Mouse (Mus musculus): ENCODE data around the gene Zfp646. TPM values are rescaled to one million over a fixed set of nuclear protein-coding genes. Genes with fewer than 3 reads are reported as not detected.

Zfp646 gene
- polyA plus RNA-seq, 1 experiment from 2014 or later = 15.1 TPM

- Histone ChIP-seq H3K27me3 (replicated peaks; ENCODE audit: control insufficient read depth, insufficient read depth, low read length) (no peaks in the 10 kb centered on the region), H3K27ac (ENCODE audit: low read depth, low read length) (peak overlapping the region; percentile 62), H3K9ac (ENCODE audit: low read depth, low read length) (0 out of 2 replicates have a peak overlapping the region, but pooled peaks have one; percentile 3), H3K4me2 (peak overlapping the region; percentile 46), H3K4me3 (ENCODE audit: low read depth, low read length) (no peak overlapping the region), H3K36me3 (ENCODE audit: control insufficient read depth, insufficient read depth, low read length) (no peaks in the 10 kb centered on the region; the same call in 1 of the 2 replicates), H3K9me3 (ENCODE audit: control insufficient read depth, low read length) (no peaks in the 10 kb centered on the region), H3K4me1 (replicated peaks; ENCODE audit: control insufficient read depth, insufficient read depth, low read length) (peaks cover 29% of the 10 kb centered on the region)
- ATAC-seq (replicated peaks; ENCODE audit: low FRiP score) (no peak), DNase-seq (ENCODE audit: low spot score) (no peak)
- 16% methylated on average over 7 of the region's 7 CpGs for WGBS
These were observed 24.0 kb downstream of the Zfp646 start for GRCm38 (mm10) chr7:127899997-127900396.

DNA sequence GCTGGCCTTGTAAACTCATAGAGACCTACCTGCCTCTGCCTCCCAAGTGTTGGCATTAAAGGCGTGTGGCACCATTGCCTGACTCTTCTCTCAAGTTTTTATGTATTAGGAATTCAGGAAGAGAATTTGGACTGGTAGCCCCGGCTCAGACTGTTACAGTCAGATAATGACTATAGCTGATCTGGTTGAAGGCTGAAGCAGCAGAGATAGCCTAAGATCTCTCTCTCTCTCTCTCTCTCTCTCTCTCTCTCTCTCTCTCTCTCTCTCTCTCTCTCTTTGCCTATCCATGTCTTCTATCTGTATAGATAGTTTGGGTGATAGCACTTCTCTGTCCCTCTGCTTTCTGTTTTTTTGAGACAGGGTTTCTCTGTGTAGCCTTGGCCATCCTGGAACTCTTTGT lies 25.8 kb downstream of the Zfp646 start:
- WGBS = 49% methylated on average over 2 of the region's 2 CpGs
- Histone ChIP-seq H3K4me3 (ENCODE audit: low read depth, low read length) (no peak overlapping the region), H3K4me2 (no peak overlapping the region), H3K4me1 (replicated peaks; ENCODE audit: control insufficient read depth, insufficient read depth, low read length) (peaks cover 29% of the 10 kb centered on the region), H3K27ac (ENCODE audit: low read depth, low read length) (no peak overlapping the region), H3K9ac (ENCODE audit: low read depth, low read length) (no peak overlapping the region), H3K9me3 (ENCODE audit: control insufficient read depth, low read length) (no peaks in the 10 kb centered on the region), H3K36me3 (ENCODE audit: control insufficient read depth, insufficient read depth, low read length) (peaks cover 14% of the 10 kb centered on the region), H3K27me3 (replicated peaks; ENCODE audit: control insufficient read depth, insufficient read depth, low read length) (no peaks in the 10 kb centered on the region)
- no peak for ATAC-seq (replicated peaks; ENCODE audit: low FRiP score)
- DNase-seq (ENCODE audit: low spot score) = no peak

GRCm38 (mm10) chr7:127903971-127904796 lies 28.2 kb downstream of the Zfp646 start, which contains the start of gene Bckdk:
TSS of gene Bckdk (plus strand) at chr7:127904082.
- Histone ChIP-seq H3K9ac (ENCODE audit: low read depth, low read length) (peak within 1 kb of the TSS; percentile 96), H3K9me3 (ENCODE audit: control insufficient read depth, low read length) (no peaks in the 10 kb centered on the region), H3K27me3 (replicated peaks; ENCODE audit: control insufficient read depth, insufficient read depth, low read length) (no peaks in the 10 kb centered on the region), H3K4me3 (ENCODE audit: low read depth, low read length) (peak within 1 kb of the TSS; percentile 86), H3K4me1 (replicated peaks; ENCODE audit: control insufficient read depth, insufficient read depth, low read length) (peaks cover 25% of the 10 kb centered on the region), H3K36me3 (ENCODE audit: control insufficient read depth, insufficient read depth, low read length) (peaks cover 37% of the 10 kb centered on the region), H3K4me2 (peak within 1 kb of the TSS; percentile 97), H3K27ac (ENCODE audit: low read depth, low read length) (peak within 1 kb of the TSS; percentile 83)
- DNase-seq (ENCODE audit: low spot score) (peak; percentile 83), ATAC-seq (replicated peaks; ENCODE audit: low FRiP score) (peak; percentile 86)
- WGBS = 8% methylated on average over 38 of the region's 38 CpGs

DNA sequence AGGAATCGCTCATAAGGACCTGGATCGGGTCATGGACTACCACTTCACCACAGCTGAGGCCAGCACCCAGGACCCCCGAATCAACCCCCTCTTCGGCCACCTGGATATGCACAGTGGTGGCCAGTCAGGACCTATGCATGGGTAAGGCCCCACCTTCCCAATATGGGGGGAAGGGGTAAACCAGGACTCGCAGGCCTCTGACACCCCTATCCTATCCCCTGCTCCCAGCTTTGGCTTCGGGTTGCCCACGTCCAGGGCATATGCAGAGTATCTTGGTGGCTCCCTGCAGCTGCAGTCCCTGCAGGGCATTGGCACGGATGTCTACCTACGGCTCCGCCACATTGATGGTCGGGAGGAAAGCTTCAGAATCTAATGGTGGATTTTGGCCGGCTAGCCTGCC lies 31.9 kb downstream of the Zfp646 start:
- Histone ChIP-seq H3K36me3 (ENCODE audit: control insufficient read depth, insufficient read depth, low read length) (peaks cover 44% of the 10 kb centered on the region), H3K4me2 (no peak overlapping the region), H3K9ac (ENCODE audit: low read depth, low read length) (no peak overlapping the region), H3K4me1 (replicated peaks; ENCODE audit: control insufficient read depth, insufficient read depth, low read length) (peaks cover 11% of the 10 kb centered on the region), H3K27ac (ENCODE audit: low read depth, low read length) (no peak overlapping the region), H3K9me3 (ENCODE audit: control insufficient read depth, low read length) (no peaks in the 10 kb centered on the region), H3K4me3 (ENCODE audit: low read depth, low read length) (no peak overlapping the region), H3K27me3 (replicated peaks; ENCODE audit: control insufficient read depth, insufficient read depth, low read length) (no peaks in the 10 kb centered on the region)
- no peak for ATAC-seq (replicated peaks; ENCODE audit: low FRiP score)
- WGBS = 91% methylated on average over 12 of the region's 12 CpGs
- no peak for DNase-seq (ENCODE audit: low spot score)

DNA sequence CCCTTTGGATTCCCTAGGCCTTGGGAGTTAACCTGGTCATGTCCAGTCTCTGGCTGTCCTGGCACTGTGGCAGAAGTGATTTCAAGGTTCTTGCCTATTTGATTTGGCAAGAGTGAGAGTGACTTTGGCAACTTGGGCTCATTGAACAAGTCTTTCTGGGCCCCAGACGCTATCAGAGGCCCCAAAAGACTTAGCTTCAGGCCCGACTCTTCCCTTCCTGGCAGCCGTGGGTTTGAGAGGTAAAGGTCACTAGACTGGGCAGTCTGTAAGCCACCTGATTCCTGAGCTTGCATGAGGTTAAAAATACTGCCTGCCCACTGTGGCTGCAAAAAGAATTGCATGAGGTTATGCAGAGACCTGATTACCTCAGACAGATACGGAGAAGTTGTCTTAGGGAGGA lies 32.6 kb downstream of the Zfp646 start:
- H3K27me3 ChIP-seq (replicated peaks; ENCODE audit: control insufficient read depth, insufficient read depth, low read length) = no peaks in the 10 kb centered on the region
- H3K9ac ChIP-seq (ENCODE audit: low read depth, low read length) = no peak overlapping the region
- ATAC-seq (replicated peaks; ENCODE audit: low FRiP score) = no peak
- no peak overlapping the region for H3K27ac ChIP-seq (ENCODE audit: low read depth, low read length)
- H3K9me3 ChIP-seq (ENCODE audit: control insufficient read depth, low read length) = no peaks in the 10 kb centered on the region
- H3K36me3 ChIP-seq (ENCODE audit: control insufficient read depth, insufficient read depth, low read length) = peaks cover 44% of the 10 kb centered on the region
- 82% methylated on average over 4 of the region's 4 CpGs for WGBS
- no peak overlapping the region for H3K4me3 ChIP-seq (ENCODE audit: low read depth, low read length)
- peaks cover 15% of the 10 kb centered on the region for H3K4me1 ChIP-seq (replicated peaks; ENCODE audit: control insufficient read depth, insufficient read depth, low read length)
- no peak for DNase-seq (ENCODE audit: low spot score)
- no peak overlapping the region for H3K4me2 ChIP-seq

DNA sequence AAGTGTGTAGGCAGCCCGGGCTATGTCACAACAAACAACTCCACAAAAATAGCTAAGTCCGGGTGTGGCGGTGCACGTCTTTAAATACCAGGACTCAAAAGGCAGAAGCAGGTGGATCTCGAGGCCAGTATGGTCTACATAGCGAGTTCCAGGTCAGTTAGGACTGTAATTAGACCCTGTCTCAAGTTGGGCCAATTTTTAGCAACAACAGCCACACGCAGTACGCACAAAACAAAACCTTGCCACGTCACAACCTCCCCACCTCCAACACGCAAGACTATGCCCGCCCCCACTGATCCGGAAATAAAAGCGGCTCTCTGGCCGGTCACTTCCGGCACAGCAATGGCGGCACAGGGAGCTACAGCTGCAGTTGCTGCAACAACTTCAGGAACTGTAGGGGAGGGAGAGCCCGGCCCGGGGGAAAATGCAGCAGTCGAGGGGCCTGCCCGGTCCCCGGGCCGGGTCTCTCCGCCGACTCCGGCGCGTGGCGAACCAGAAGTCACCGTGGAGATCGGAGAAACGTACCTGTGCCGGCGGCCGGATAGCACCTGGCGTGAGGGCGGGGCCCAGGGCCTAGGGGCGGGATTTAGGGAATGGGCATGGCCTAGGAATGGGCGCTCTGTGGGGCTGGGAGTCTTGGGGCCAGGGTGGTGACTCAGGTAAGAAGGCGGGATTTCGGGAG lies 36.3 kb downstream of the Zfp646 start, which contains the start of gene Kat8:
Gene Kat8, plus strand, starts transcription at position 327 of the 682 bp plus-strand sequence.
- Histone ChIP-seq H3K4me2 (peak within 1 kb of the TSS; percentile 78), H3K4me1 (replicated peaks; ENCODE audit: control insufficient read depth, insufficient read depth, low read length) (peaks cover 9% of the 10 kb centered on the region), H3K36me3 (ENCODE audit: control insufficient read depth, insufficient read depth, low read length) (peaks cover 31% of the 10 kb centered on the region), H3K9me3 (ENCODE audit: control insufficient read depth, low read length) (no peaks in the 10 kb centered on the region), H3K27me3 (replicated peaks; ENCODE audit: control insufficient read depth, insufficient read depth, low read length) (no peaks in the 10 kb centered on the region), H3K9ac (ENCODE audit: low read depth, low read length) (peak within 1 kb of the TSS; percentile 75), H3K4me3 (ENCODE audit: low read depth, low read length) (peak within 1 kb of the TSS; percentile 78), H3K27ac (ENCODE audit: low read depth, low read length) (peak within 1 kb of the TSS; percentile 54)
- DNase-seq (ENCODE audit: low spot score) (peak; percentile 95), ATAC-seq (replicated peaks; ENCODE audit: low FRiP score) (peak; percentile 96)
- WGBS = under 1% methylated on average over 40 of the region's 40 CpGs

DNA sequence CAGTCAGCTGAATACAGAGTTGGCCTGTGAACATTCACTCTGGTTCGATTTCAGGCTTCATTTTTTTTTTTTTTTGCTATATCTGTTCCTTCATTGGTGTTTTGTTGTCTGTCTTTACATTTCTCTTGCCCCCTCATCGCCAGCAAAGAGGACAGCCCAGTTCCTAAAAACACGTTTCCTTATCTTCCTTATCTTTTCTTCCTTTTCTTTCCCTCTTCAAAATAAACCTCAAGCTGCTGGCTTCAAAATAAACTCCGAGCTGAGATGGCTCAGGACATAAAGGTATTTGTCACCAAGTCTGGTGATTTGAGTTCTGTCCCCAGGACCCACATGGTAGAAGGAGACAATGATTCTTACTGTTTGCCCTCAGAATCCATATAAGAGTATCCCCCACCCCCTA lies 36.9 kb downstream of the Zfp646 start:
- no peaks in the 10 kb centered on the region for H3K27me3 ChIP-seq (replicated peaks; ENCODE audit: control insufficient read depth, insufficient read depth, low read length)
- H3K4me2 ChIP-seq = peak overlapping the region; percentile 78
- peak overlapping the region; percentile 78 for H3K4me3 ChIP-seq (ENCODE audit: low read depth, low read length)
- ATAC-seq (replicated peaks; ENCODE audit: low FRiP score) = no peak
- WGBS = 11% methylated on average over 4 of the region's 4 CpGs
- H3K4me1 ChIP-seq (replicated peaks; ENCODE audit: control insufficient read depth, insufficient read depth, low read length) = peaks cover 9% of the 10 kb centered on the region
- no peak for DNase-seq (ENCODE audit: low spot score)
- no peaks in the 10 kb centered on the region for H3K9me3 ChIP-seq (ENCODE audit: control insufficient read depth, low read length)
- peaks cover 25% of the 10 kb centered on the region for H3K36me3 ChIP-seq (ENCODE audit: control insufficient read depth, insufficient read depth, low read length)
- peak overlapping the region; percentile 54; the same call in 1 of the 2 replicates for H3K27ac ChIP-seq (ENCODE audit: low read depth, low read length)
- H3K9ac ChIP-seq (ENCODE audit: low read depth, low read length) = peak overlapping the region; percentile 75

DNA sequence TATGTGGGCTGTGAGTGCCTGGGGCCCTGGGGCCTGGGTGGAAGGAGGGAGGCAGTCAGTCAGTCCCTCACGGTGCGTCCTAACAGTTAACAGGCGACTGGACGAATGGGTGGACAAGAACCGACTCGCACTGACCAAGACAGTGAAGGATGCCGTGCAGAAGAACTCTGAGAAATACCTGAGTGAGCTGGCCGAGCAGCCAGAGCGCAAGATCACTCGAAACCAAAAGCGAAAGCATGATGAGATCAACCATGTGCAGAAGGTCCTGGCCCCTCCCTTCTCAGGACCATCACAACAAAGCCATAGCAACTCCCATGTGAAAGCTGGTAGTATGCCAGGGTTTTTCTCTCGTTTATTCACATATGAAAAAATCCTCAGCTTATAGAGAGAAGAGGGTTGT lies 39.3 kb downstream of the Zfp646 start:
- Histone ChIP-seq H3K4me1 (replicated peaks; ENCODE audit: control insufficient read depth, insufficient read depth, low read length) (peaks cover 9% of the 10 kb centered on the region), H3K9me3 (ENCODE audit: control insufficient read depth, low read length) (no peaks in the 10 kb centered on the region), H3K9ac (ENCODE audit: low read depth, low read length) (no peak overlapping the region), H3K36me3 (ENCODE audit: control insufficient read depth, insufficient read depth, low read length) (peaks cover 8% of the 10 kb centered on the region; the same call in 1 of the 2 replicates), H3K27me3 (replicated peaks; ENCODE audit: control insufficient read depth, insufficient read depth, low read length) (no peaks in the 10 kb centered on the region), H3K27ac (ENCODE audit: low read depth, low read length) (no peak overlapping the region), H3K4me2 (no peak overlapping the region), H3K4me3 (ENCODE audit: low read depth, low read length) (no peak overlapping the region)
- DNase-seq (ENCODE audit: low spot score) = no peak
- 91% methylated on average over 12 of the region's 12 CpGs for WGBS
- no peak for ATAC-seq (replicated peaks; ENCODE audit: low FRiP score)

Data from liver, embryonic 11.5 days (tissue).